Mouse (Mus musculus): Measurements from ENCODE around the gene Gm14399. TPM values are rescaled to one million over a fixed set of nuclear protein-coding genes. Genes with fewer than 3 reads are reported as not detected.
"Not testable (repeated sequence)": the region's sequence is repeated elsewhere in the genome, so short reads cannot be mapped to it uniquely, and the experiment has no call there.

The Gm14399 gene
- polyA plus RNA-seq, 1 experiment from 2014 or later = 3.9 TPM

GRCm38 (mm10) chr2:175141118-175141992 lies 457 bp downstream of the Gm14399 start:
- peak overlapping the region; percentile 60 for H3K4me2 ChIP-seq
- H3K27me3 ChIP-seq (replicated peaks); H3K4me1 ChIP-seq; ATAC-seq (ENCODE audit: extremely low read depth, insufficient number of reproducible peaks, low FRiP score, low TSS enrichment); H3K9me3 ChIP-seq; H3K27ac ChIP-seq (replicated peaks); H3K36me3 ChIP-seq: not testable (repeated sequence)
- peak overlapping the region; percentile 79 for H3K9ac ChIP-seq
- peak overlapping the region; percentile 58 for H3K4me3 ChIP-seq
- WGBS = 3% methylated on average over 25 of the region's 25 CpGs

GRCm38 (mm10) chr2:175140624-175141023 lies 1.2 kb downstream of the Gm14399 start:
- not testable (repeated sequence) for H3K4me2 ChIP-seq; H3K27ac ChIP-seq (replicated peaks); H3K9me3 ChIP-seq; H3K4me3 ChIP-seq; H3K9ac ChIP-seq; ATAC-seq (ENCODE audit: extremely low read depth, insufficient number of reproducible peaks, low FRiP score, low TSS enrichment); H3K36me3 ChIP-seq; H3K27me3 ChIP-seq (replicated peaks); H3K4me1 ChIP-seq

Other genes with a start within 250 kb of the Gm14399 start
- gene Gm14444, start 131.8 kb downstream of the Gm14399 start, polyA plus RNA-seq (2015; fragmentation: Nextera tagmentation; extraction: Ambion mirVana) = not detected in 2 replicates
- 0.78 and 0.87 TPM in 2 replicates for gene Gm14393, start 74.2 kb downstream of the Gm14399 start, polyA plus RNA-seq (2015; fragmentation: Nextera tagmentation; extraction: Ambion mirVana)
- 0.37 and 0.53 TPM in 2 replicates for gene Gm14443, start 33.9 kb upstream of the Gm14399 start, polyA plus RNA-seq (2015; fragmentation: Nextera tagmentation; extraction: Ambion mirVana)
- 3.8 and 4.0 TPM in 2 replicates for gene Gm14391, start 64.9 kb upstream of the Gm14399 start, polyA plus RNA-seq (2015; fragmentation: Nextera tagmentation; extraction: Ambion mirVana)
- gene Gm14440, start 133.1 kb upstream of the Gm14399 start, polyA plus RNA-seq (2015; fragmentation: Nextera tagmentation; extraction: Ambion mirVana) = not detected in 2 replicates
- gene Gm4631, start 196.2 kb upstream of the Gm14399 start, polyA plus RNA-seq (2015; fragmentation: Nextera tagmentation; extraction: Ambion mirVana) = 8.8 and 9.5 TPM in 2 replicates
- 4.0 and 5.2 TPM in 2 replicates for gene Zfp968, start 230.4 kb upstream of the Gm14399 start, polyA plus RNA-seq (2015; fragmentation: Nextera tagmentation; extraction: Ambion mirVana)